Mouse (Mus musculus) ovary, postnatal 10 days (tissue): Measurements from ENCODE around the gene Trim31.
"Not testable (repeated sequence)": the region's sequence is repeated elsewhere in the genome, so short reads cannot be mapped to it uniquely, and the experiment has no call there.

Source experiments
- DNase-seq: peaks from one replicate; pipeline ENCODE4 v3.0.0; 2022; ENCODE audit warnings: low spot score

Gene Trim31

GRCm38 (mm10) chr17:36897552-36898205 is at the start of gene Trim31:
TSS of gene Trim31 (plus strand) at chr17:36898118.
- DNase-seq = no peak

GRCm38 (mm10) chr17:36848911-36849310 is 49.0 kb upstream of the Trim31 start:
- DNase-seq = no peak

DNA sequence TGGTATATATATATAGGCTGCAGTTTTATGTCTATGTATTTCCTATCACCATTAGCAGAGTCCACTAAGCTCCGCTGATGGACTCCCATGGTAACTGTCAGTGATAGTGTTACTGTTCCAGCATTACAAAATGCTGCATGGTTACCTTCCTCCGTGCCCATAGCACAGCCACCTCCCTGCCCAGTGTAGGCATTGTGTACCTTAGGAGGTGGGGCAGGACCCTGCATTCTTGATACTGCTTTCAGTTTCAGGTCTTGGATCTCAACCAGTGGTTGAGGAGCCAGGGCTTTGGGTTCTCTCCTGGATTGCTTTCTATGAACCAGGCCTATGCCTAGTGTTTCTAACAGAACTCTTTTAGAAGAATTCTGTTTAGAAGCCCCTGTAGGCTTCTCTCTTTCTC is 47.9 kb upstream of the Trim31 start:
- DNase-seq = no peak

- no peak for DNase-seq
Observed at GRCm38 (mm10) chr17:36851200-36851599, 46.7 kb upstream of the Trim31 start.

- no peak for DNase-seq
Observed at GRCm38 (mm10) chr17:36851627-36852026, 46.3 kb upstream of the Trim31 start.

- DNase-seq = no peak
Observed at GRCm38 (mm10) chr17:36855484-36855883, 42.4 kb upstream of the Trim31 start.

- no peak for DNase-seq
Observed at GRCm38 (mm10) chr17:36856236-36856635, 41.7 kb upstream of the Trim31 start.

- DNase-seq = no peak
Observed at GRCm38 (mm10) chr17:36858181-36858580, 39.7 kb upstream of the Trim31 start.

GRCm38 (mm10) chr17:36861680-36862079 is 36.2 kb upstream of the Trim31 start:
- DNase-seq = no peak

- DNase-seq = no peak
Observed at GRCm38 (mm10) chr17:36866719-36867527, 31.0 kb upstream of the Trim31 start, which contains the start of gene Trim15. TSS of gene Trim15 (minus strand) at chr17:36867210.

GRCm38 (mm10) chr17:36868836-36869235 is 29.1 kb upstream of the Trim31 start:
- DNase-seq = no peak

- DNase-seq = no peak
Observed at GRCm38 (mm10) chr17:36869284-36869954, 28.5 kb upstream of the Trim31 start, which contains the start of gene Trim10. TSS of gene Trim10 (plus strand) at chr17:36869574.

DNA sequence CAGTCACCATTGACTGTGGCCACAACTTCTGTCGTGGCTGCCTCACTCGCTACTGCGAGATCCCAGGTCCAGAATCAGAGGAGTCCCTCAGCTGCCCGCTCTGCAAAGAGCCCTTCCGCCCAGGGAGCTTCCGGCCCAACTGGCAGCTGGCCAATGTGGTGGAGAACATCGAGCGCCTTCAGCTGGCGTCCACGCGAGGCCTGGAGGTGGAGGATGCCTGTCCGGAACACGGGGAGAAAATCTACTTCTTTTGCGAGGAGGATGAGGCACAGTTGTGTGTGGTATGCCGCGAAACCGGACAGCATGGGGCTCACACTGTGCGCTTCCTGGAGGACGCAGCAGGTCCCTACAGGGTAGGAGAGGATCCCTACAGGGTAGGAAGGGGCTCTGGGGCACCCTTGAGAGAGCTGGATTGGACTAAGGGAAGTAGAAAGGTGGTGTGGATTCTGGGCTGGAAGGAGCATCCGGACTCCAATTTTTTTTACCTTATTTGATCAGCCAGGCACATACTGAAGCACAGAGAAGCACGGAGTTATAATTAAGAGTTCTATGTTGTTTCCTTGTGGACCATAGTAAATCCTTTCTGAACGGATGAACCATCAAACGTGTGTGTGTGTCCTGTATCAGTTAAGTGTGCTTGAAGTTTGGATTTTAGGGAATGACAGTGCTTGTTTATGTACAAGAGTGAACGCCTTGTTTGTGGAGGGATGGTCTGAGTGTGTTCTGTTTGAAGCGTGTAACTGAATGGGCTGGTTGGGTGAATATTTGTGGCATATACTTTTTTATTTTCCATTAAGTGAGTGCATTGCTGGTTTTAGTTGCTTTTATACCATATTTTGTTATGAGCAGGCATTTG is 27.7 kb upstream of the Trim31 start:
- no peak for DNase-seq

DNA sequence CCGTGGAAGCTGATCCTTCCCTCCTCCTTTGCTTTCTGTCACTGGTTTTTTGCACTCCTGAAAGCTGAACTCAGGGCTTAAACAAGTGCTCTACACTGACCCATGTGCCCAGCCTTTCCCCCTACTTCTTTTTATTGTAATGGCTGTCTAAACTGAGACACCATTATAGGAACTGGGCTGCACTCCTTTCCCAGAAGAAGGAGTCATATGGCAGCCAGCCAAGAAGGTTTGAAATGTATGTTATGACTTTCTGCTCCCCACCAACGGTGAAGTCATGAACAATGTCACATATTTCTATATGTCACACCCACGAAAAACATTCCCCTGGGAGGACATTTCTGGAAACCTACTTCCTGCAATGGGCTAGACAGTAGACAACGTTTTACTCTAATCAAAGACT is 23.3 kb upstream of the Trim31 start:
- DNase-seq = no peak

DNA sequence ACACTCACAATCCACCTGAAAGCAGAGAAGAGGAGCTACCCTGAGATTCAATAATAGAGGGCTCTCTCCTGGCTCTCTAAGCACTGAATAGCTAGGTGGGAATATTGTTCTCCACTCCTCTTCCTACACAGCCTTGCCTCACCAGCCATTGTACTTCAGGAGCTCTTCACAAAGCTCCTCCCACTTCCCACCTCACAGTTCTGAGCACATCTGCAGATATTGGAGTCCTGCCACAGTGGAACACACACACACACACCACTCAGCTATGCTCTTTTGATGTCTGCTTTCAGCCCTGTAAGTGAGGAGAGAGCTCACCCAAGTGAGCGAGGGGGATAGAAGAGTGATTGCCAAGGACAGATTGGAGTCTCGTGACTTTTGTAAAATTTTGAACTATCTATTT is 14.6 kb upstream of the Trim31 start:
- no peak for DNase-seq

- DNase-seq = no peak
Observed at GRCm38 (mm10) chr17:36885132-36885790, 12.7 kb upstream of the Trim31 start.

- DNase-seq = no peak
Observed at GRCm38 (mm10) chr17:36890073-36890903, 7.6 kb upstream of the Trim31 start, which contains the start of gene Trim40. TSS of gene Trim40 (minus strand) at chr17:36890123.

GRCm38 (mm10) chr17:36891496-36891895 is 6.4 kb upstream of the Trim31 start:
- DNase-seq = not testable (repeated sequence)

GRCm38 (mm10) chr17:36892362-36892761 is 5.6 kb upstream of the Trim31 start:
- no peak for DNase-seq

- DNase-seq = no peak
Observed at GRCm38 (mm10) chr17:36893387-36893786, 4.5 kb upstream of the Trim31 start.
